Mouse (Mus musculus): ENCODE data around the gene Nhlh2. TPM values are rescaled to one million over a fixed set of nuclear protein-coding genes. Genes with fewer than 3 reads are reported as not detected.

The Nhlh2 gene
- total RNA-seq, 2 experiments from 2014 or later: not detected

- no peak overlapping the region; the same call in 1 of the 2 replicates for H3K4me3 ChIP-seq
- no peak overlapping the region for H3K27ac ChIP-seq
- no peak for DNase-seq
- intact Hi-C loops (cut with DNase I): no loop called here
- TF ChIP-seq CTCF (IDR thresholded peaks at IDR 0.05): no peak
Observed at GRCm38 (mm10) chr3:102010681-102011317, 923 bp downstream of the Nhlh2 start.

- intact Hi-C loops (cut with DNase I): no loop called here
- TF ChIP-seq CTCF (IDR thresholded peaks at IDR 0.05): no peak
- no peak for DNase-seq
- peak overlapping the region; percentile 50 for H3K4me3 ChIP-seq
- H3K27ac ChIP-seq: no peak overlapping the region
Observed at GRCm38 (mm10) chr3:102011318-102012075, 1.6 kb downstream of the Nhlh2 start.

GRCm38 (mm10) chr3:102012076-102012610 is 2.3 kb downstream of the Nhlh2 start:
- no peak for DNase-seq
- TF ChIP-seq CTCF (IDR thresholded peaks at IDR 0.05): no peak
- Histone ChIP-seq H3K27ac (no peak overlapping the region), H3K4me3 (peak overlapping the region; percentile 50)
- intact Hi-C loops (cut with DNase I): no loop called here

- H3K27ac ChIP-seq: no peak overlapping the region
- DNase-seq: no peak
- intact Hi-C loops (cut with DNase I): no loop called here
- TF ChIP-seq CTCF (IDR thresholded peaks at IDR 0.05): no peak
- H3K4me3 ChIP-seq: peak overlapping the region; percentile 50
Observed at GRCm38 (mm10) chr3:102012611-102013211, 2.8 kb downstream of the Nhlh2 start.

GRCm38 (mm10) chr3:102020604-102021003 is 10.7 kb downstream of the Nhlh2 start:
- intact Hi-C loops (cut with DNase I): no loop called here
- no peak overlapping the region for H3K27ac ChIP-seq
- no peak overlapping the region for H3K4me3 ChIP-seq
- DNase-seq: no peak
- TF ChIP-seq CTCF (IDR thresholded peaks at IDR 0.05): no peak

GRCm38 (mm10) chr3:102022721-102023120 is 12.8 kb downstream of the Nhlh2 start:
- intact Hi-C loops (cut with DNase I): no loop called here
- H3K27ac ChIP-seq: no peak overlapping the region

GRCm38 (mm10) chr3:102023337-102023736 is 13.5 kb downstream of the Nhlh2 start:
- intact Hi-C loops (cut with DNase I): no loop called here
- Histone ChIP-seq H3K27ac (no peak overlapping the region), H3K4me3 (peak overlapping the region; percentile 51)
- no peak for TF ChIP-seq CTCF (IDR thresholded peaks at IDR 0.05)
- DNase-seq: no peak

More at GRCm38 (mm10) chr3:102022721-102023120, 12.8 kb downstream of the Nhlh2 start:
- TF ChIP-seq CTCF (IDR thresholded peaks at IDR 0.05): no peak
- DNase-seq: no peak
- no peak overlapping the region for H3K4me3 ChIP-seq

GRCm38 (mm10) chr3:102023829-102024228 is 14.0 kb downstream of the Nhlh2 start:
- TF ChIP-seq CTCF (IDR thresholded peaks at IDR 0.05): no peak
- intact Hi-C loops (cut with DNase I): no loop called here
- DNase-seq: no peak
- Histone ChIP-seq H3K4me3 (no peak overlapping the region), H3K27ac (no peak overlapping the region)

- intact Hi-C loops (cut with DNase I): no loop called here
- no peak overlapping the region for H3K27ac ChIP-seq
- DNase-seq: no peak
- no peak overlapping the region for H3K4me3 ChIP-seq
- TF ChIP-seq CTCF (IDR thresholded peaks at IDR 0.05): no peak
Observed at GRCm38 (mm10) chr3:102024981-102025451, 15.1 kb downstream of the Nhlh2 start.

- TF ChIP-seq CTCF (IDR thresholded peaks at IDR 0.05): no peak
- intact Hi-C loops (cut with DNase I): no loop called here
- Histone ChIP-seq H3K4me3 (no peak overlapping the region), H3K27ac (no peak overlapping the region)
- DNase-seq: no peak
Observed at GRCm38 (mm10) chr3:102025659-102026058, 15.8 kb downstream of the Nhlh2 start.

- peak; percentile 40 for TF ChIP-seq CTCF (IDR thresholded peaks at IDR 0.05)
- no peak overlapping the region for H3K27ac ChIP-seq
- intact Hi-C loops (cut with DNase I): no loop called here
- no peak overlapping the region for H3K4me3 ChIP-seq
- DNase-seq: no peak
Observed at GRCm38 (mm10) chr3:102027880-102028279, 18.0 kb downstream of the Nhlh2 start.

- H3K27ac ChIP-seq: no peak overlapping the region
- no peak for TF ChIP-seq CTCF (IDR thresholded peaks at IDR 0.05)
- H3K4me3 ChIP-seq: no peak overlapping the region
- no peak for DNase-seq
- intact Hi-C loops (cut with DNase I): no loop called here
Observed at GRCm38 (mm10) chr3:102037806-102038205, 27.9 kb downstream of the Nhlh2 start.

- DNase-seq: no peak
- TF ChIP-seq CTCF (IDR thresholded peaks at IDR 0.05): no peak
- no peak overlapping the region for H3K4me3 ChIP-seq
- intact Hi-C loops (cut with DNase I): no loop called here
- no peak overlapping the region for H3K27ac ChIP-seq
Observed at GRCm38 (mm10) chr3:102038608-102039007, 28.7 kb downstream of the Nhlh2 start.
